Mouse (Mus musculus): ENCODE results near the gene Hipk1.
A peak's percentile ranks its signal among the peaks of the same experiment; 100 is the strongest.

Hipk1 gene

DNA sequence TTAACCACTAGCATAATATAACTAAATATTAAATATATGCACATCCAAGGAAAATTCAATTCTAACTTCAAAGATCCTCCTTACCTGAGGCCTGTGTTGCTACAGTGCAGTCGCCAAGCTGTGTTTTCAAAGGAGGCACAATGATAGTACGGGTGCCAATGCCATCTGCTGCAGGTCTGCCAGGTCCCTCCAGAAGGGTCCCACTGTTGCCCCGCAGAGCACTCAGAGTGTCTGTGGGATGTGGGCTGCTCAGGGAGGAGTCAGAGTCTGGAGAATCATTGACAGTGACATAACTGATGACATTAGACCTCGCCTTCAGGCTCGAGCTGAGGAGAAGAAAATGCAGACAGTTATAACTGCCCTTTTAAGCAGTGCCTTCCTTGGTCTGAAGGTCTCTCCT is 44.7 kb downstream of the Hipk1 start:
- DNase-seq (ENCODE audit: low read depth, low spot score), result no peak

DNA sequence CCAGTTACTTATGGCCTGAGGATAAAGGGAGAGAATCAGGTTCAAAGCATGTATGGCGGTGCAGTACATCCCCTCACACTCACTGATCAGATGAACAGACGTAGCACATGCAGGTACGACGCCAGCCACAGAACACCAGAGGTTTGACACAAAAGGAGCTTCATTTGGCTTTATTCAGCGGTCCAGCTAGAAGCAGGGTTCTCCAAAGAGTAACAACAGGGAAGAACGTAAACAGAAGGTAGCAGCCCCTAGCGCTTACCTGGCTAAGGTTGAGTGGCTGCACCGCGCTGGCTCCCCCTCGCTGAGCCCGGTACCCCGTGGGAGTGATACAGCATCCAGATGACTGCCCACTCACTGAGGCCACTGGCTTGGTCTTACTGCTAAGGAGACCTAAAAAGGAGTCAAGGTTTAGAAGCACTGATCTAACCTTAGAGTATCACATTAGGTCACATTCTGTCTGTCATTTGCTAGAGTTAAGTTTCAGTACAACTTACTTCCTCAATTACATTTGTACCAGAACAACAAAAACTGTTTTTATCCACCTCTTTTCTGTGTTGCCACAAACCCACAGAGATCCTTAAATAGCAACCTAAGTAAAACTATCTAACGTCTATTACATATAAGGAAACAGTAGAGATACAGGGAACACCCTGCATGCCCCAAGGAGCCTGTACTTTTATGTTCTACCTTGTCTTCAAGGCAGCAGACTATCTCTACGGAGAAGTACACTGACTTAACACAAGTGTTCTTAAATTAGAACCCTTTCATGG is 46.2 kb downstream of the Hipk1 start:
- no peak for DNase-seq (ENCODE audit: low read depth, low spot score)

DNA sequence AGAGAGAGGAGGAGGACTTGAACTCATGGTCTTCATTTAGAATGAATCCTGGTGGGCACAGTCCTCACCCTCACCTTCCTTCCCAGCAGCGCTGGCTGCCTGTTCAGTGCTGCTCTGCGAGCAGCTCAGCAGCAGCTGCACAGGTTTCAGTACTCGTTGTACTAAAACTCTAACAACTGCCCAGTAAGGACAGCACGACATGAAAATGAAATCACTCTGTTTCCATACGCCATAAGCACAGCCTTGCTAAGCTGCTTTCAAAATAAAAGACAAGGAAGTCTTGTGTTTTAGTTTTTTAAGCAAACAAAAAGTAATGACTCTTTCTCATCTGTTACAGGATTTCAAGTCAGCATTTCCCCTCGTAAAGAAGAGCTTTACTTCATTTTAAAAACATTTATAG is 48.2 kb downstream of the Hipk1 start:
- DNase-seq (ENCODE audit: low read depth, low spot score), result no peak

DNA sequence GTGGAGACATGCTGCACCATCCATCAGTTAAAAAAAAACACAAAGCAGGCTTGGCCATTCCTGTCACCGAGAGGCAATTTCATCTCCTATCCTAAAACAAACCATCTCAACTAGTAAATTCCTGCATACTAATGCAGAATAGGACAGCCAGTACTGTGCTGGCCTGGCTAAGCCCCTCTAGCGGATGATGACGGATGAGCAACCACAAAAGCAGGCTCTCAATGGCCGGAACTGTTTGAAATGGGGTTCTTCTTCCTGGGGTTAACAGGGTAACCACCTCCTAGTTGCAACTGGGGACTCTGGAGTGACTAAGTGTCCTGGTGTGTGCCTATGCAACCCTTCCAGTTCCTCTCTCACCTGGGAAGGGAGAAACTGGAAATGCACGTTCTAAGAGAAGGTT is 51.0 kb downstream of the Hipk1 start:
- no peak for DNase-seq (ENCODE audit: low read depth, low spot score)

DNA sequence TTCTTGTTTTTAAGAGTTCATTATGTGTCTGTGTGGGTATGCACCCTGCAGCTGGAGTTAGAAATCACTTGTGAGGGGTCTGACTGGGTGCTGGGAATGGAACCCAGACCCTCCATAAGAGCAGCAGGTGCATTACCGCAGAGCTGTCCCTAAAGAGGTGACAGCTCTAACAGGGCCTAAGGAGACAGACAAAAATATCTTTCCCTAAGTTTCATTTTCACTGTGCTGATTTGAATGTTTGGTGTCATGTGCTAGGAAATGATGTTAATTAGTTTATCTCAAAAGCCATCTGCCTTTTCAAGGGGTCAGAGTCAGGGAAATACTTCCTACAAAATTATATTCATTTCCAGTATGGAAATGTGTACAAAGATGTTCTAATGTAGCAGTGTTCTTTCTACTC is 52.0 kb downstream of the Hipk1 start, which contains the start of gene Gm10964:
Gene Gm10964 (plus strand): TSS at position 38 of the 400 bp plus-strand sequence.
- no peak for DNase-seq (ENCODE audit: low read depth, low spot score)

DNA sequence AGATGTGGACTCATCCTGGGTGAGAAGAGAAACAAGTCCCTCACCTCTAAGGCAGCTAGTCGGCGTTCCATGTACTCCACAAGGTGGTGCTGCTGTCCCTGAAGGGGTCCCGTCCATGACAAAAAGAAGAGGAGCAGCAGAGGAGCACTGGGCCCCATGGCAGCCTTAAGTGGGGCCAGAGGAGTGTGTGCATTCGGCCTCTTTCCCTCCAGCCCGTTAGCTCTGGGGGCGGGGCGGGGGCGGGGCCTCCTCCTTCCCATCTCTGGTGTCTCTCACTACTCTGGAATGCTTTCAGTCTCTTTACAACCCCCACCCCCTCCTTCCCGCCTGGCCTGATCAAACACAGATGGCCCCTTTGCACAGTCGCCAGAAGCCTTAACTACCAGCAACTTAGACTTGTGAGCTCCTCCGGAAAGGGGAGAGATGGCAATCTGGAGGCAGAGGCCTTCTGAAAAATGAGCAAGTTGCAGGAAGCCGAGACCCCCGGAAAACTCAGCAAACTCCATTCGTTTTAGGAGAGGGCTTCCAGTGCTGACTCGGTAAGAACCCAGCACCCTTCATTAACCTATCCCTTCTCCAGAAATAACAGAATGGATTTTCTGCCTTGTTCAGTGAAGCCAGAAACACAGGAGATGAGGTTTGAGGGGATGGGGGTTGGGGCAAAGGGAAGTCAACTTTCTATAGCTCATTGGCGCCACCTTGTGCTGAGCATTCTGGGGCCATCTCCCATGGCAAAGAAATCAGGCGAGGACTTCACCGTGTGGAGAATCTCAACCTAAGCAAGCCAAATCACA is 53.4 kb downstream of the Hipk1 start, which contains the start of gene Olfml3:
Gene Olfml3 (minus strand): TSS at position 224 of the 794 bp plus-strand sequence.
- peak; percentile 85 for DNase-seq (ENCODE audit: low read depth, low spot score)

DNA sequence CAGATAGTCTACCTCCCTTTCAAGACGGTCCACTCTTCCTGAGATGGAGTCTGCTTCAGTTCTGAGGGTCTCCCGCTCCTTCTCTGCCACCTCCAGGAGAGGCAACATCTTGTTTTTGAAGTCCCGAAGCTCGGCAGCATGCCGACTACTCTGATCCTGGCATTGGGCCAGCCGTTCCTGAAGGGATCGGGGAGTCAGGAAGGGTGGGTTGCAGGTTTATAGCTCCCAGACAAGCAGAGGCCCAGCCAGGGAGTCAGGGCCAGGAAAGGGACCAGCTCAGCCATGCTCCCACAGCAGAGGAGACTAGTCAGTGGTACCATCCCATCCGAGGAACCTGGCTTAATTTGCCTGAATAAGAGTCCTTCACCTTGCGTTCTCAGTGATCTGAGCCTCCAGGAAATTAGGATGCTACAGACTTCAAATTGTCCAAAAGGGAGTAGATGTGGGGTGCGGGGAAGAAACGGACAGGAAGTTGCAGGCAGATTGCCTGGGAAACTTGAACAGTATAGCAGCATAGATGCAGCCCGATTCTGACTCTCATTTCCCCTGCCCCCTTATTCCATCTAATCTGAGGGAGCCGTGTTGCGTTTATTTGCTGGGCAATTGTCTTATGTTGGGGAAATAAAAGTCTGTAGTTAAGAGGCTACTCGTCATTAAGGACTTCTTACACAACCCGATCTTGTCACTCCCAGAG is 54.2 kb downstream of the Hipk1 start:
- no peak for DNase-seq (ENCODE audit: low read depth, low spot score)

DNA sequence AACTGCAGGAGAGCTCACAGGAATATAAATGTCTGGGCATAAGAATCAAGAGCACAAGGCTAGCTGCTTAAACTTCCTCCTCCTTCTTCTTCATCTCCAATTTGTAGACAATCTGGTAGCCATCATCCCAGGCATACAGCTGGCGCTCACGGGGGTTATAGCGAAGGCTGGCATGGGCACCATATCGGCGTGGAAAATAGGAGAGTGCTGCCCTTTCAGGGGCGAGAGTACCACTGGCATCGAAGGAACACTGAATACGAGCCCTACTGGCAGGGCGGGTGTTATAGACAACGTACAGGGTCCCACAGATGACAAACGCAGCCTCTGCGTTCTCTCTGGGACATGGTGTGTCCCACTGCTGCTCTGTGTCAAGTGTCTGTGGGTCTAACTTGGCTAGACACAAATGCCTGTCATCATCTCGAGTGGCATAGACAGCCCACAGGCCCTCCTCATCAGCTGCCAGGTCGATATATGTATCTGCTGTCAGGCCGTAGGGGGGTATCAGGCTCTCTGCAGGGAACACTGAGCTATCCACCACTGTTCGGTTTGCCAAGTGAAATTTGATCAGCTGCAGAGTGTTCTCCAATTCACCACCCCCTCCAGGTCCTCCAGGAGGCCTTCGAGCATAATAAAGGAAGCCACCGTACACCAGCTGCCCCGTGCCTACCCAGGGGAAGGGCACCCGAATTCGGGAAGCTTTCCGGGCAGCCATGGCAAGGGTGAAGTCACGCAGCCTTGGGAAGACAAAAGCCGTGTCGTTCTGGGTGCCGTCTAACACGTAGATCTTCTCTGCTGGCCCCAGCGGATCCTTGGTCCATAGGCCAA is 55.4 kb downstream of the Hipk1 start:
- no peak for DNase-seq (ENCODE audit: low read depth, low spot score)

DNA sequence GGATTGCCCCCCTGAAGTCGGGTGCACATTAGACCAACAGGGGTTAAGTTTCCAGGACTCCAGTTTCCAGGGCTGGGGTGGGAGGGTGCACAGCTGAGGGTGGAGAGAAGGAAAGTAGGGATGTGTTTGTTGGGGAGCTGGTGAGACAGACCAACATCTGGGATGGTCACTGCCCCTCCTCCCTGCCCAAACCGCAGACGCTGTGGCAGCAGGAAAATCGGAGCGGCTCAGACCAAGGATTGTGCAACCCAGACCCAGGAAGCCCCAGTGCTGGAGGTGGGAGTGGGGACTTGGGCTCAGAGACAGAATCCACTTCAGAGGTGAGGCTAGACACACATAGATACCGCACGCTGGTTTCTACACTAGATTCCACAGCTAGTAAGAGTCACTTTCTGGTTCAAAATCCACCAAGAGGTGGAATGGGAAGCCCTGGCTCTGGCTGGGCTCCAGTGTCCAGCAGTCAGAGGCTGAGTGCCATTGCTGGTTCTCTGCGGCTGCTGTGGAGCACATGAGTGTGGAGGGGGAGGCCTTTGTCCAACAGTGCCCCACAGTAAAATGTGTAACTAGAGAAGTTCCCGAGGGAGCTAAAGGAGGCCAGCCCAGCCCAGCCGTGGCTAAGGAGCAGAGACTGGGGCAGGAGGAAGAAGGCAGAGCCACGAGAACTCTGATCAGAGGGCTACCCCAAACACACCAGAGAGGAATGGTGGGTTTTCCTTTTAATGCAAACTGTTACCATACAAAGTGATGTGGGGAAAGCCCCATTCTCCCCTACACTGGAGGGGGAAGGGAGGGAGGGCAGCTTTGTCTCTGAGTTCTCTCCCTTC is 56.5 kb downstream of the Hipk1 start:
- DNase-seq (ENCODE audit: low read depth, low spot score), result no peak

DNA sequence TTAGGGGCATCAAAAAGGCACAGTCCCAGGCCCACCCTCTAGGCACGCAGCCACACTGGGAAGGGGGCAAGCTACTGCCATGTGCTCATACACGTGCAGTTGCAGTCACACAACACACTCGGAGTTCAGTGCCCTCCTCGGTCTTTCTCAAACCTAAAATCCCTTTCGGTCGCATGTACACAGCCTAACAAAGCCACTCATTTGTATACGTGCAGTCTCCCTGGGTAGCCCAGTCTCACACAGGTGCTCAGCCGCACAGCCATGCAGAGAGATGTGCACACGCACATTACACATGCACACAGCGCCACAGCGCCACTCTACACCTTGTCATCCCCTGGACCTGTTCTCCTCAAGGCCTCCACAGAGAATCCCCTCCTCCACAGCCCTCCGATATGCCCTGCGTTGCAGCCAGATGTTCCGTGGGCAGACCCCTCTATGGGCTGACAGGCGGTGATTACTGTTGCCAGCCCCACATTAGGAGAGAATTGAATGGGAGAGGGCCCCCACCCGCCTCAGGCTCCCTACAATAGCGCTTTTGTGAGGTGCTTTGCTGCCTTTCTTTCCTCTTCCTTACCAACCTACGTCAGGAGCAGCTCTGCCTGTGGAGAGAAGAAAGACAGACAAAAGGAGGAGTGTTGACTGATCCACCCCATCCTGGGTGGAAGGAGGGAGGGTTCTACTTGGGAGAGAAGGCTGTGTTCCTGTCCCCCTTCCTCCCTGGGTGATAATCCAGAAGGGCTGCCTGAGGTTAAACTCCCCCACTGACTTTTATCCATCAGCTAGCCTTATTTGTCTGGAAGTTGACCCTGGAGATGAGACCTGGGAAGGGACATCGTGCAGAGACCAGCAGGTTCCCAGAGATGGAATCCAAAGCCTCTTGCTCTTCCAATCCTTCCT is 57.3 kb downstream of the Hipk1 start:
- no peak for DNase-seq (ENCODE audit: low read depth, low spot score)

DNA sequence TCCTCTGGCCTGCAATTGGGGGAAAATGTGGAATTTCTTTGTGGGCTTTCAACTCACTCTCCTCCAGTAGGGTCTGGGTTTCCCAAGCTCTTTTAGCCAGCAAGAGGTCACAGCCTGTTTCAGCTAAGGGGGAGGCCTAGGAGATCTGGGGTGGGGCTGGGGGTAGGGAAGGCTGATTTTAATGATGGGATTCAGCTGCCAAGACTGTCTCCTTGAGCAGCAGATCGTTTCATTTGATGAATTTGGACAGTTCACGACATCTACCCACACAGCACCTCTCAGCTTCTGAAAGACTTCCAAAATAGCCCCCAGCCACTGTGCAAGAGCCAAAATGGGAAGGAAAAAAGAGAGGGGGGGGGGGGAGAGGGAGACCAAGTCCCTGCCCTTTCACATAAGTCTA is 58.2 kb downstream of the Hipk1 start:
- no peak for DNase-seq (ENCODE audit: low read depth, low spot score)

DNA sequence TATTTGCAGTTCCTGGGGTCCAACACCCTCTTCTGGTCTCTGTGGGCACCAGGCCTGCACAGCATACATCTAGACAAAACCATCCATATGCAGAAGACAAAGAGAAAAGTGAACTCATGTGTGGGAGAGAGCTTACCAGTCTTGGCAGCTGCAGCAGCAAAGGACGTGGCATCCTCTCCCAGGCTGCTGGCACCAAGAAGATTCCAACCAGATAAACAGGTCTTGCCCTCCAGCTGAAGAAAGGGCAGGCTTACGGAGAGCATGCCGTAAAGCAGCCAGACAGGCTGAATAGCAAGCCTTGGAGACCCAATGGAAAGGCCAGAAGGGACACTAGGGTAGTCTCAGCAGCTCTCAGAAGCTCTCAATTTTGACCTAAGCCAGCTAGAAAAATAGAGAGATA is 59.2 kb downstream of the Hipk1 start:
- no peak for DNase-seq (ENCODE audit: low read depth, low spot score)

DNA sequence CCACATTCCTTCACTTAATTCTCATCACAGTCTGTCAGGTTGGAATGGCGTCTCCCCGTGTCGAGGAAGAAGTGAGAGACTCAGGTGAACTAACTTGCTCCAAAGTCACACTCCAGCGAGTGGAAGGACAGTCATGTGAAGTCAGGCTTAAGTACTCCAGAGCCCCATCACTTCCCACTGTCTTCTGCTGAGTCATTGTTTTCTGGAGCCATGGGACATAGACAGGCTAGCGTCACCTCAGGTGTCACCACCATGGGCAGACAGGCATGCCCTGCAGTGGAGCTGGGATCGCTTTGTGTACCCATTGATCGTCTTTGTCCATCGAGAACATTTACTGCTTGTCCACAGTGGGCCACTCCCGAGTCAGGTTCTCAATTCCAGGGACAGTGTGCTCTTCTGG is 61.5 kb downstream of the Hipk1 start:
- DNase-seq (ENCODE audit: low read depth, low spot score), result no peak

DNA sequence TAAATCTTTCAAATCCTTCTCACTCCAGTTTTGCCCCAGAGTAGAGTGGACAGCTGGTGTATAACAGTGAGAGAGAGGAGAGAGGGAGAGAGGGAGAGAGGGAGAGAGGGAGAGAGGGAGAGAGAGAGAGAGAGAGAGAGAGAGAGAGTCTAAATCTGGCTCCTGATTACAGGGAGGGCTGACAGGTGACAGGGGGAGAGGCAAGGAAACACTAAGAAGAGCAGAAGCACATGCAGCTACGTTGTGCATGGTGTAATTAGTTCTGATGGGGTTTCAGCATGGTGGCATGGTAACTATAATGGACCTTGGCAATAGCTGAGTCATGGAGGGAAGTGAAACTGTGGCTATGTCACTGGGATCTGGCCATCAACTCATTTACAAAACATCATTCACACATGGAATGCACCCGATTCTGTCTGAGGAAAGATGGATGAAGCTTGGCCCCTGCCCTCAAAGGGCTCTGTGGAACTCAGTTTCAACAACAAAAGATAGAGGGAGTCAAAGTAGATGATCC is 63.5 kb downstream of the Hipk1 start:
- no peak for DNase-seq (ENCODE audit: low read depth, low spot score)

DNA sequence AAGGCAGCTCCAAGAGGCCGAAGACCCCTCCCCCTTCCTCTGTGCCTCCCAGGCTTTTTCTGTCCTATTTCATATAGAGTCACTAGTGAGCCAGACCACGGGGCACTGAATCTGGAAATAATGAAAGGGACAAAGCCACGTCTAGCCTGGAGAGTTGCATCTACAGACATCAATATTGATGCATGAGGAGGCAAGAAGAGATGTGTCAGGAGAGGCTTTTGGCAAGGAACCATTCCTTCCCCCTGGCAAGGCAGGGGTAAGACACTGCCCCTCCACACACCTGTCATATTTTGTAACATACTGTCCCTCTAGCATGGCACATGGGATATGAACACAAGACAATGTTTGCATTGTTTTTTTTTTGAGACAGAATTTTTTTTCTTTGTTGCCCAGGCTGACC is 64.7 kb downstream of the Hipk1 start:
- no peak for DNase-seq (ENCODE audit: low read depth, low spot score)

DNA sequence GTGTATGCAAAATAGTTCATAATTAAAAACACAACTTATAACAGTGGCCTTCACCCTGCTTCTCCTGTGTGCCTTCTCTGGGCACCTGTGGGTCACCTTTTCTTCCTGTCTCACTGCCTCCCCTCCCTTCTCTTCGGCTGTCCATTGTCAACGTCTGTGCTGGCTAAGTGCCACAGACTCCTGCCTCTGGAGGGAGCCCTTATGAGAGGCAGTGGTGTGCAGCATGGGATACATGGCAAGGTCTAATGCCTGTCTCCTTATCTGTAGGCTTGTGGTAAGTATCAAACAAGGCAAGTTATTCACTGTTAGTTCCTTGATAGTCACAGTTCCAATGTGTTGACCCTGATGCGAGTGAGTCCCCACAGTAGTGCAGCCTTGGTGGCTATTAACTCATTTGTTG is 67.2 kb downstream of the Hipk1 start:
- DNase-seq (ENCODE audit: low read depth, low spot score), result no peak

DNA sequence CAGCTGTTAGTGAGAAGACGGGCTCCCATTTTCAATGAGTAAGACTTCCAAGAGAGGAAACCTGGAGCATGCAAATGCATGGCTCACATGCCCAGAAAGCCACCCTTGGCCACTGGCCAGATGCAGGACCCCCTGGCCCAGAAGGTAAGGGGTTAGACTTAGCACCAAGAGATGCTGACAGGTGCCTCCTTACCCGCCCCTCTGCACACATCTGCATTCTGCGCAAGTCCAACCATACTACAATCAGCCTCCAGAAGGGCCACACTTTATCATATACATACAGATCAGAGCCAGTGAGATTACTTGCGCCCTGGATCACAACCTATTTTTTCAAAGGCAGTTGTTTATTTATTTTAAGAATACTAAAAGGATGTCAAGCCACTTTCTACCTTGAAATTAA is 72.6 kb downstream of the Hipk1 start:
- DNase-seq (ENCODE audit: low read depth, low spot score), result no peak

DNA sequence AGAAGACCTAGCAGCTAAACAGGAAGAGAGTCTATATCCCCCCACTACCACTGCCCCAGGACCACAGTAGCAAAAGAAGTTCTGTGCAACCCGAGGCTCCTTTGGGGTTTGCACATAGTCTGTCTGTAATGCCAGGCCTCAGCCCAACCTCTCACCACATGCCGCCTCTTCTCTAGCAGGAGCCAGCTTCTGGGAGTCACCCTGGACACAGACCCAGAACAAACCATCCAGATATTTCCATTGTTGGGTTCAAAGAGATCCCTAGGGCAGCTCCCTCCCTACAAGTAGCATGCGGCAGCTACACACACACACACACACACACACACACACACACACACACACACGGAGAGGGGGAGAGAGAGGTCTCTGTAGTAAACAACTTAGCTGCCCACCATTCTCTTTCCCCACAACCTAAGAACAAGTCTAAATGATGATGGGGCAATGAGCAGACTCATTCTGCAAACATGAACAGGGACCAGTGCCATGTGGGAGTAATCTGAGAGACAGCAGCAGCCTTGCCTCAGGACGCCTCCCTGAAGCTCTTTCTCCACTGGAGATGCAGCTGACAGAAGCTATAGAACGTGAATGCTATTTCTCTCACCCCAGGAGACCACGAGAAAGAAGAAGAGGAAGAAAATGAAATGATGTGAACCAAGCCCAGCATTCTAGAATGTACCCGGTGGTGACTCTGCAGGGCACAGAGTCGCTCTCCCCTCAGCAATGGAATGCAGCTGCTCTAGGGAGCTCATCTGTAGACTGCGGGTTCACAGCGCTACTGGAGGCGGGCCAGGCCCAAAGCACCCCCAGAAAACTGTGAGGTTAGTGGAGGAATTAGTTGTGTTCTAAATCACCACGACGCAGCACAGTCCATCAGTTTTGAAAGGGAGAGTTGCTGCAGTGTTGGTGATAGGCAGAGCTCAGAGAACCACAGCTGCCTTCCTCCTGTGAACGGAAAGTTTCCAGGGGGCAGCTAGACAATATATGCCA is 74.3 kb downstream of the Hipk1 start:
- no peak for DNase-seq (ENCODE audit: low read depth, low spot score)
